Mouse (Mus musculus) mouse trophoblast stem cell (cell line): ENCODE measurements around the gene Gpx2.

Source experiments
- in situ Hi-C, 2 experiments: fragments of 300-500 bp; cut with MseI, MboI; formaldehyde crosslinking; loops; 2 replicates in 1 of 2; 3 replicates in 1 of 2; pipeline ENCODE4 v1.15.1; 2025

The Gpx2 gene

GRCm38 (mm10) chr12:76795350-76795749 is at the start of gene Gpx2:
Gene Gpx2, minus strand, starts transcription at chr12:76795554.
- in situ Hi-C loops: no loop called here

- in situ Hi-C loops: no loop called here
Measured at GRCm38 (mm10) chr12:76844346-76845061, 49.1 kb upstream of the Gpx2 start.

- in situ Hi-C loops: no loop called here
Measured at GRCm38 (mm10) chr12:76840081-76840480, 44.7 kb upstream of the Gpx2 start.

- in situ Hi-C loops: loop anchor here in 1 of 2 experiments (10.0 kb wide), 1 partner anchor 64 kb away; no protein-coding TSS in a partner anchor
Measured at GRCm38 (mm10) chr12:76839298-76839697, 43.9 kb upstream of the Gpx2 start.

GRCm38 (mm10) chr12:76837844-76838650 is 42.7 kb upstream of the Gpx2 start:
- in situ Hi-C loops: loop anchor here in 1 of 2 experiments (10.0 kb wide), 1 partner anchor 63 kb away; no protein-coding TSS in a partner anchor

- in situ Hi-C loops: loop anchor here in 1 of 2 experiments (10.0 kb wide), 1 partner anchor 62 kb away; no protein-coding TSS in a partner anchor
Measured at GRCm38 (mm10) chr12:76837101-76837843, 41.9 kb upstream of the Gpx2 start.

GRCm38 (mm10) chr12:76832704-76833103 is 37.4 kb upstream of the Gpx2 start:
- in situ Hi-C loops: loop anchor here in 1 of 2 experiments (10.0 kb wide), 1 partner anchor 58 kb away; no protein-coding TSS in a partner anchor

GRCm38 (mm10) chr12:76825283-76825682 is 29.9 kb upstream of the Gpx2 start:
- in situ Hi-C loops: no loop called here

GRCm38 (mm10) chr12:76822651-76823041 is 27.3 kb upstream of the Gpx2 start, which contains the start of gene Rab15:
Gene Rab15, minus strand, starts transcription at chr12:76822908.
- in situ Hi-C loops: no loop called here

- in situ Hi-C loops: no loop called here
Measured at GRCm38 (mm10) chr12:76822002-76822650, 26.8 kb upstream of the Gpx2 start.

GRCm38 (mm10) chr12:76820615-76821014 is 25.3 kb upstream of the Gpx2 start:
- in situ Hi-C loops: no loop called here

- in situ Hi-C loops: no loop called here
Measured at GRCm38 (mm10) chr12:76819816-76820215, 24.5 kb upstream of the Gpx2 start.

GRCm38 (mm10) chr12:76818908-76819307 is 23.6 kb upstream of the Gpx2 start:
- in situ Hi-C loops: no loop called here

GRCm38 (mm10) chr12:76818120-76818519 is 22.8 kb upstream of the Gpx2 start:
- in situ Hi-C loops: no loop called here

GRCm38 (mm10) chr12:76817176-76817575 is 21.8 kb upstream of the Gpx2 start:
- in situ Hi-C loops: no loop called here

GRCm38 (mm10) chr12:76816720-76817119 is 21.4 kb upstream of the Gpx2 start:
- in situ Hi-C loops: no loop called here

- in situ Hi-C loops: no loop called here
Measured at GRCm38 (mm10) chr12:76814120-76814519, 18.8 kb upstream of the Gpx2 start.

GRCm38 (mm10) chr12:76813543-76813942 is 18.2 kb upstream of the Gpx2 start:
- in situ Hi-C loops: no loop called here

- in situ Hi-C loops: no loop called here
Measured at GRCm38 (mm10) chr12:76811006-76811405, 15.7 kb upstream of the Gpx2 start.

GRCm38 (mm10) chr12:76810491-76810890 is 15.1 kb upstream of the Gpx2 start:
- in situ Hi-C loops: no loop called here

GRCm38 (mm10) chr12:76807796-76808195 is 12.4 kb upstream of the Gpx2 start:
- in situ Hi-C loops: no loop called here
